Mouse (Mus musculus) liver, embryonic 14.5 days (tissue): Measurements from ENCODE around the gene Lmx1a.

Experiments
- CTCF ChIP-seq: IDR thresholded peaks from 2 replicates; pipeline ENCODE4 v1.5.1; 2016; ENCODE audit warnings: antibody characterized with exemption, low read depth, control low read depth
- EP300 ChIP-seq: IDR thresholded peaks from 2 replicates; pipeline ENCODE4 v1.6.1; 2016; ENCODE audit warnings: antibody characterized with exemption, low read depth

GRCm38 (mm10) chr1:167690716-167691550, 1.9 kb downstream of the Lmx1a start:
- TF ChIP-seq CTCF: no peak
- TF ChIP-seq EP300: no peak
